Mouse (Mus musculus): ENCODE data around the gene Tk1. TPM values are rescaled to one million over a fixed set of nuclear protein-coding genes. Genes with fewer than 3 reads are reported as not detected.

The Tk1 gene
- polyA plus RNA-seq, 1 experiment from 2014 or later: 138 TPM

- H3K9me3 ChIP-seq (replicated peaks): 0 out of 2 replicates have a peak, but pooled peaks cover 3% of the 10 kb centered on the region
- H3K27ac ChIP-seq (replicated peaks): no peak within 1 kb of the TSS
- H3K4me2 ChIP-seq: no peak within 1 kb of the TSS
- peaks cover 24% of the 10 kb centered on the region for H3K36me3 ChIP-seq (replicated peaks)
- peaks cover 14% of the 10 kb centered on the region; the same call in 1 of the 2 replicates for H3K4me1 ChIP-seq (replicated peaks)
- peaks cover 63% of the 10 kb centered on the region for H3K27me3 ChIP-seq
- H3K9ac ChIP-seq: no peak within 1 kb of the TSS
- ATAC-seq (ENCODE audit: insufficient read depth): no peak
- no peak within 1 kb of the TSS for H3K4me3 ChIP-seq (replicated peaks)
- WGBS (ENCODE audit: insufficient replicate concordance): 5% methylated on average over 23 of the region's 23 CpGs
These were observed 34.7 kb upstream of the Tk1 start, which contains the start of gene Tmem235 for GRCm38 (mm10) chr11:117860601-117861000. Tmem235 (plus strand) TSS chr11:117860752.

GRCm38 (mm10) chr11:117858392-117858791, 32.5 kb upstream of the Tk1 start:
- Histone ChIP-seq H3K27ac (replicated peaks) (no peak overlapping the region), H3K4me2 (no peak overlapping the region), H3K27me3 (peaks cover 48% of the 10 kb centered on the region), H3K4me3 (replicated peaks) (no peak overlapping the region), H3K4me1 (replicated peaks) (peaks cover 14% of the 10 kb centered on the region; the same call in 1 of the 2 replicates), H3K9me3 (replicated peaks) (0 out of 2 replicates have a peak, but pooled peaks cover 3% of the 10 kb centered on the region), H3K36me3 (replicated peaks) (peaks cover 46% of the 10 kb centered on the region), H3K9ac (no peak overlapping the region)
- WGBS (ENCODE audit: insufficient replicate concordance): 63% methylated on average over 3 of the region's 3 CpGs
- no peak for ATAC-seq (ENCODE audit: insufficient read depth)

GRCm38 (mm10) chr11:117857462-117857861, 31.6 kb upstream of the Tk1 start:
- H3K4me3 ChIP-seq (replicated peaks): no peak overlapping the region; the same call in 1 of the 2 replicates
- WGBS (ENCODE audit: insufficient replicate concordance): 95% methylated on average over 10 of the region's 10 CpGs
- ATAC-seq (ENCODE audit: insufficient read depth): no peak
- H3K4me1 ChIP-seq (replicated peaks): peaks cover 23% of the 10 kb centered on the region
- peaks cover 39% of the 10 kb centered on the region for H3K27me3 ChIP-seq
- H3K9me3 ChIP-seq (replicated peaks): 0 out of 2 replicates have a peak, but pooled peaks cover 3% of the 10 kb centered on the region
- no peak overlapping the region for H3K9ac ChIP-seq
- peaks cover 55% of the 10 kb centered on the region for H3K36me3 ChIP-seq (replicated peaks)
- H3K4me2 ChIP-seq: no peak overlapping the region
- no peak overlapping the region for H3K27ac ChIP-seq (replicated peaks)

- ATAC-seq (ENCODE audit: insufficient read depth): no peak
- WGBS (ENCODE audit: insufficient replicate concordance): 81% methylated on average over 1 of the region's 1 CpGs
These were observed 30.1 kb upstream of the Tk1 start for GRCm38 (mm10) chr11:117855975-117856374.

GRCm38 (mm10) chr11:117855360-117855759, 29.5 kb upstream of the Tk1 start:
- ATAC-seq (ENCODE audit: insufficient read depth): no peak
- Histone ChIP-seq H3K4me3 (replicated peaks) (no peak overlapping the region), H3K27me3 (peaks cover 18% of the 10 kb centered on the region), H3K36me3 (replicated peaks) (peaks cover 74% of the 10 kb centered on the region), H3K4me1 (replicated peaks) (peaks cover 38% of the 10 kb centered on the region), H3K9ac (no peak overlapping the region), H3K4me2 (no peak overlapping the region), H3K9me3 (replicated peaks) (0 out of 2 replicates have a peak, but pooled peaks cover 3% of the 10 kb centered on the region), H3K27ac (replicated peaks) (no peak overlapping the region)
- 85% methylated on average over 5 of the region's 5 CpGs for WGBS (ENCODE audit: insufficient replicate concordance)

More at GRCm38 (mm10) chr11:117855975-117856374, 30.1 kb upstream of the Tk1 start:
- Histone ChIP-seq H3K27me3 (peaks cover 24% of the 10 kb centered on the region), H3K4me2 (no peak overlapping the region), H3K9me3 (replicated peaks) (0 out of 2 replicates have a peak, but pooled peaks cover 3% of the 10 kb centered on the region), H3K27ac (replicated peaks) (no peak overlapping the region), H3K9ac (no peak overlapping the region), H3K4me1 (replicated peaks) (peaks cover 36% of the 10 kb centered on the region), H3K36me3 (replicated peaks) (peaks cover 70% of the 10 kb centered on the region), H3K4me3 (replicated peaks) (no peak overlapping the region)

- no peak overlapping the region for H3K9ac ChIP-seq
- no peak for ATAC-seq (ENCODE audit: insufficient read depth)
- H3K4me3 ChIP-seq (replicated peaks): no peak overlapping the region
- WGBS (ENCODE audit: insufficient replicate concordance): 89% methylated on average over 9 of the region's 9 CpGs
- peaks cover 77% of the 10 kb centered on the region for H3K36me3 ChIP-seq (replicated peaks)
- H3K27me3 ChIP-seq: peaks cover 7% of the 10 kb centered on the region
- H3K4me2 ChIP-seq: no peak overlapping the region
- 0 out of 2 replicates have a peak, but pooled peaks cover 3% of the 10 kb centered on the region for H3K9me3 ChIP-seq (replicated peaks)
- peaks cover 40% of the 10 kb centered on the region for H3K4me1 ChIP-seq (replicated peaks)
- no peak overlapping the region for H3K27ac ChIP-seq (replicated peaks)
These were observed 28.3 kb upstream of the Tk1 start for GRCm38 (mm10) chr11:117854241-117854640.

GRCm38 (mm10) chr11:117852875-117853274, 27.0 kb upstream of the Tk1 start:
- Histone ChIP-seq H3K4me2 (no peak overlapping the region), H3K36me3 (replicated peaks) (peaks cover 74% of the 10 kb centered on the region), H3K27ac (replicated peaks) (no peak overlapping the region), H3K4me1 (replicated peaks) (peaks cover 49% of the 10 kb centered on the region), H3K9me3 (replicated peaks) (0 out of 2 replicates have a peak, but pooled peaks cover 3% of the 10 kb centered on the region), H3K9ac (no peak overlapping the region), H3K4me3 (replicated peaks) (no peak overlapping the region), H3K27me3 (no peaks in the 10 kb centered on the region)
- 78% methylated on average over 3 of the region's 3 CpGs for WGBS (ENCODE audit: insufficient replicate concordance)
- ATAC-seq (ENCODE audit: insufficient read depth): no peak

- Histone ChIP-seq H3K4me3 (replicated peaks) (peak within 1 kb of the TSS; percentile 77), H3K4me2 (peak within 1 kb of the TSS; percentile 90), H3K27ac (replicated peaks) (peak within 1 kb of the TSS; percentile 92), H3K9ac (peak within 1 kb of the TSS; percentile 90), H3K9me3 (replicated peaks) (no peaks in the 10 kb centered on the region), H3K36me3 (replicated peaks) (peaks cover 39% of the 10 kb centered on the region), H3K27me3 (no peaks in the 10 kb centered on the region), H3K4me1 (replicated peaks) (peaks cover 72% of the 10 kb centered on the region)
- under 1% methylated on average over 51 of the region's 51 CpGs for WGBS (ENCODE audit: insufficient replicate concordance)
- peak; percentile 84 for ATAC-seq (ENCODE audit: insufficient read depth)
These were observed 23.2 kb upstream of the Tk1 start, which contains the start of gene Birc5 for GRCm38 (mm10) chr11:117848985-117849671. Birc5 (plus strand) TSS chr11:117849251.

GRCm38 (mm10) chr11:117848271-117848984, 22.5 kb upstream of the Tk1 start:
- H3K4me3 ChIP-seq (replicated peaks): peak overlapping the region; percentile 77
- peak overlapping the region; percentile 90 for H3K4me2 ChIP-seq
- H3K9me3 ChIP-seq (replicated peaks): no peaks in the 10 kb centered on the region
- H3K27ac ChIP-seq (replicated peaks): peak overlapping the region; percentile 92
- WGBS (ENCODE audit: insufficient replicate concordance): 6% methylated on average over 19 of the region's 19 CpGs
- peaks cover 32% of the 10 kb centered on the region for H3K36me3 ChIP-seq (replicated peaks)
- peaks cover 73% of the 10 kb centered on the region for H3K4me1 ChIP-seq (replicated peaks)
- ATAC-seq (ENCODE audit: insufficient read depth): peak; percentile 36
- peak overlapping the region; percentile 89 for H3K9ac ChIP-seq
- no peaks in the 10 kb centered on the region for H3K27me3 ChIP-seq

- H3K4me1 ChIP-seq (replicated peaks): peaks cover 66% of the 10 kb centered on the region
- H3K9ac ChIP-seq: peak overlapping the region; percentile 89
- peak overlapping the region; percentile 77 for H3K4me3 ChIP-seq (replicated peaks)
- ATAC-seq (ENCODE audit: insufficient read depth): no peak
- H3K27me3 ChIP-seq: no peaks in the 10 kb centered on the region
- WGBS (ENCODE audit: insufficient replicate concordance): 61% methylated on average over 7 of the region's 7 CpGs
- peaks cover 25% of the 10 kb centered on the region for H3K36me3 ChIP-seq (replicated peaks)
- peak overlapping the region; percentile 90 for H3K4me2 ChIP-seq
- peak overlapping the region; percentile 92 for H3K27ac ChIP-seq (replicated peaks)
- no peaks in the 10 kb centered on the region for H3K9me3 ChIP-seq (replicated peaks)
These were observed 21.8 kb upstream of the Tk1 start for GRCm38 (mm10) chr11:117847593-117848215.
